Mouse (Mus musculus): ENCODE results near the gene Rem1.

GRCm38 (mm10) chr2:152616470-152616869, 10.3 kb upstream of the Rem1 start:
- no peak for TF ChIP-seq CTCF (IDR thresholded peaks at IDR 0.05; ENCODE audit: borderline replicate concordance, insufficient read depth, low read depth, low read length)
- TF ChIP-seq POLR2A (IDR thresholded peaks at IDR 0.05; ENCODE audit: borderline replicate concordance, insufficient read depth, low read length) = no peak
